Mouse (Mus musculus) spleen, embryonic (tissue): Measurements from ENCODE around the gene Vmn2r100.

Experiments used
- CTCF ChIA-PET: fragments of 350-600 bp; sonication (Branson Sonifier 250); formaldehyde crosslinking; loops from one replicate; lab custom pipeline; 2022; lab: Charles Lee

Gene Vmn2r100

DNA sequence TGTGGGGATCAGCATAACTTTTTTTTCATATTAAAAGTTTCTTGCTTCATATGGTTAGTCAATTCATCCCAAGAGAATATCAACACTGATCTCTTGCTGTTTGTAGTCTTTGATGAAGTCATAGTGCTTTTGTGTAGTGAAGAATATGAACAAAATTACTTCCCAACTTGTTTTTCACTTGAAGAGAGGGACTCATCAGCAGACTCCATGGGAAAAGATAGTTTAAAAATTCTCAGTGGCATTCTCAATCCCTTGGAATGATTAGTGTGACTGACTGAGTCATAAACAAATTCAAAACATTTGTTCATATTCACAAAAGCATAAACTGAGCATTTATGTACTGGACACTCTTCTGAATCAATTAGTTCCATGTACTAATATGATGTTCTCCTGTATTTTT, at the start of gene Vmn2r100:
TSS of gene Vmn2r100 (plus strand) at position 301 of the 400 bp plus-strand sequence.
- CTCF ChIA-PET = no interaction called here

DNA sequence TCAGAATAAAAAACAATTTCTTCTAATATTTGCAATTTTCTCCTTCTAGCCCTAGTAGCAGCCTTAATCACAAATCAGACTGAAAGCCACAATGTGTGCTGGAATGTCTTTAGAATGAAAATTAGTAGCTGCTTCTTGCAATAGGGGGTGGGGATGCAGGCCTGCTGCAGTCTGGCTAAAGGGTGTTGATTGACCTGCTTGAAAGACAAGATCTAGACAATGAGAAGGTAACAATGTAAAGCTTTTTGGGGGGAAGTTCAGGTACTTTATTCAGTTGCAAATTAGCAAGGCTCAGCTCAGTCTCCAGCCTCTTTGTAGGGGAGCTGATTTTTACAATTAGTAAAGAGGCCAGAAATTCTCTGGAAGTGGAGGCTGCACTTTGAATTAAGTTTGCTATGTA, 21.7 kb upstream of the Vmn2r100 start:
- CTCF ChIA-PET = no interaction called here

DNA sequence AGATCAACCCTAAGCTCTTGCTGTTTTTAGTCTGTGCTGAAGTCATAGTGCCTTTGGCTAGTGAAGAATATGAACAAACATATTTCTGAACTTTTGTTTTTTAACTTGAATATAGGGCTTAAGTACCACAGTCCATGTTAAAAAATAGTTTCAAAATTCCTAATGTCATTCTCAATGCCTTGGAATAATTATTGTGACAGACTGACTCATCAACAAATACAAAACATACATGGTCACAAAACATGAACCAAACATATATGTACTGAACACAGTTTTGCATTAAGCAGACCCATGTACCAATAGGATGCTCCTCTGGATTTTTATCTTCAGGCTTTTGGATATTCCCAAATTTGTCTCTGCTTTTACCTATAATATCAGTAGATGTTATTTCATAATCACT, 72.4 kb downstream of the Vmn2r100 start, which contains the start of gene Vmn2r101:
TSS of gene Vmn2r101 (plus strand) at position 301 of the 400 bp plus-strand sequence.
- CTCF ChIA-PET = no interaction called here
